Mouse (Mus musculus): ENCODE measurements around the gene Iqcf3.

DNA sequence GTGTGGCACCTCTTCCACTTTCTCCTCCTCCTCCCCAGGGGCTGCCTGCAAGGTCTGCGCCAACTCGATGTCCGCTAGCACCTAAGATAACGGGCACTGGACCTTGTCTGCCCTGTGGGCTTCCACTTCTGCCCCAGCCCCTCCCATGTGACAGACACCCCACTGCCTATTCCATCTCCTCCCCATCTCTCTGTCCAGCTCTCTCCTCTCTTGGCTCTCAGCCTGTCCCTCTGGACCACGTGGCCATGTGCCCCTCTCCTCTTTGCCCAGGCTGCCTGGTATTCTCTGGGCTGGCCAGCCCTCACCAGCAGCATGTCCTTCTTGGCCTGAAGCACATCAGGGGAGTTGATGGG lies 87.7 kb downstream of the Iqcf3 start:
- no peak for TF ChIP-seq POLR2A (IDR thresholded peaks at IDR 0.05; ENCODE audit: low read depth, low read length)
- TF ChIP-seq CTCF (IDR thresholded peaks at IDR 0.05; ENCODE audit: borderline replicate concordance, insufficient read depth, low read length) = no peak

Data from embryonic fibroblast, embryonic 13.5 days (primary cell).